Mouse (Mus musculus) thymus, adult 2 months (tissue): Measurements from ENCODE around the gene Slc35d2. TPM values are rescaled to one million over a fixed set of nuclear protein-coding genes. Genes with fewer than 3 reads are reported as not detected.
"Not testable (repeated sequence)": the region's sequence is repeated elsewhere in the genome, so short reads cannot be mapped to it uniquely, and the experiment has no call there.

Experiments
- DNase-seq: peaks from one replicate; pipeline ENCODE4 v3.0.0; 2021
- H3K27ac ChIP-seq: fragments of 200-500 bp; 2 replicates; pipeline ENCODE4 v1.5.1; 2012; ENCODE audit warnings: low read length, control low read depth; ENCODE audit not compliant: control insufficient read depth, insufficient read depth
- H3K27me3 ChIP-seq: fragments of 200-500 bp; 2 replicates; pipeline ENCODE4 v1.6.1; 2012; ENCODE audit warnings: mild to moderate bottlenecking, low read length, moderate library complexity, mixed read lengths; ENCODE audit not compliant: control insufficient read depth, insufficient read depth
- H3K36me3 ChIP-seq: fragments of 200-500 bp; 2 replicates; pipeline ENCODE4 v1.6.1; 2012; ENCODE audit warnings: mild to moderate bottlenecking, low read length, moderate library complexity; ENCODE audit not compliant: control insufficient read depth, insufficient read depth
- H3K4me1 ChIP-seq: fragments of 200-500 bp; replicated peaks from 2 replicates; pipeline ENCODE4 v1.6.1; 2012; ENCODE audit warnings: low read length; ENCODE audit not compliant: control insufficient read depth, insufficient read depth
- H3K4me3 ChIP-seq: fragments of 200-500 bp; 2 replicates; pipeline ENCODE4 v1.5.1; 2012; ENCODE audit warnings: mild to moderate bottlenecking, low read length, control low read depth, moderate library complexity; ENCODE audit not compliant: control insufficient read depth, insufficient read depth
- CTCF ChIP-seq: fragments of 200-500 bp; IDR thresholded peaks from 2 replicates; pipeline ENCODE4 v1.5.1; 2012; ENCODE audit warnings: mild to moderate bottlenecking, control low read depth, low read length, moderate library complexity, borderline replicate concordance; ENCODE audit not compliant: control insufficient read depth, poor library complexity, insufficient read depth; ENCODE audit errors: extremely low read depth
- POLR2A ChIP-seq: fragments of 200-500 bp; IDR thresholded peaks from 2 replicates; pipeline ENCODE4 v1.6.1; 2012; ENCODE audit warnings: mild to moderate bottlenecking, low read length, control low read depth, moderate library complexity; ENCODE audit not compliant: control insufficient read depth, poor library complexity, insufficient read depth; ENCODE audit errors: extremely low read depth
- whole genome bisulfite sequencing: fragments of 180-500 bp; shearing (Covaris S2); methylation state at CpG from one replicate; pipeline ENCODE4 v1.1.7; 2018; 5-methylcytosine and 5-hydroxymethylcytosine counted together
- polyA plus RNA-seq: library from polyadenylated mRNA; depleted of rRNA; stranded (reverse); fragments of >200 nt; gene quantifications from 2 replicates; pipeline ENCODE4 v1.2.3, GENCODE M21; 2012

Slc35d2 gene
- polyA plus RNA-seq, 1 experiment, result 2.7 TPM

DNA sequence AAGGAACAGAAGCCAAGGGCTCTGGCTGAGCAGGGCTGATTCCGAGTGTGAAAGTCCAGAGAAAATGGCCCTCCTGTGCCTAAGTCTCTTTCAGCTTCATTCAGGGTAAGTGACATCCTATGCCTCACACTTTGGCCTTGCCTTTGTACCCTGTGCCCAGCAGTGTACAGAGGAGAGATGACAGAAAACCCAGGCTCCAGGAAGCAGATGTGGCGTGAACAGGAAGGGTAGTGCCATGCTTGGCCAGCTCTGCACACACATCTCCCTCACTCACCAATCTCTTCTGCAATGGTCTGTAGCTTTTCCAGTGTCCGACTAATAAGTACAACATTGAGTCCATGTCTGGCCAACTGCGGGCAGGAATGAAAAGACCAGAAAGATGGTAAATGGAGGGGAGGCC is 53.1 kb downstream of the Slc35d2 start:
- H3K4me1 ChIP-seq, result no peaks in the 10 kb centered on the region
- WGBS, result 78% methylated on average over 4 of the region's 4 CpGs
- no peaks in the 10 kb centered on the region for H3K27me3 ChIP-seq
- H3K27ac ChIP-seq, result no peak overlapping the region
- TF ChIP-seq POLR2A, result no peak
- TF ChIP-seq CTCF, result no peak
- H3K36me3 ChIP-seq, result no peaks in the 10 kb centered on the region
- H3K4me3 ChIP-seq, result no peak overlapping the region
- no peak for DNase-seq

DNA sequence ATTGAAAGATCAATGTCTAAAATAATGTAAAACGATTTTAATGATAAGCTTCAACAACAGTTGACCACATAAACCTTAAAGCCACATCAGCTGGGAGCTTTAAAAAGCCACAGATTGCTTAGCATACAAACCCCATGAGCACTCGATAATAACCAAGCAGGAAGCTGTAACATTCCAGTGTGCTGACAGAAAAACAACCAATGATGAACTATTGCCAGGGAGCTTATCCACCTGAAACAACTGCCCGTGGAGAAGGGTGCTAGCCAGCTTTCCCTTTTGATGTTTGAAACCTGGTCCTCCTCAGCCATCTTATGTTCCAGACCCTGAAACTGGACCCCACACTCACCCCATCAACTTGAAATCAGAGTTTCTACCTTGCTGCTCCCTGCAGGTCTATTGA is 62.5 kb downstream of the Slc35d2 start:
- no peaks in the 10 kb centered on the region for H3K36me3 ChIP-seq
- no peak for TF ChIP-seq POLR2A
- H3K4me3 ChIP-seq, result no peak overlapping the region
- no peak overlapping the region for H3K27ac ChIP-seq
- no peak for DNase-seq
- WGBS, result 11% methylated on average over 3 of the region's 3 CpGs
- H3K27me3 ChIP-seq, result no peaks in the 10 kb centered on the region
- H3K4me1 ChIP-seq, result no peaks in the 10 kb centered on the region

DNA sequence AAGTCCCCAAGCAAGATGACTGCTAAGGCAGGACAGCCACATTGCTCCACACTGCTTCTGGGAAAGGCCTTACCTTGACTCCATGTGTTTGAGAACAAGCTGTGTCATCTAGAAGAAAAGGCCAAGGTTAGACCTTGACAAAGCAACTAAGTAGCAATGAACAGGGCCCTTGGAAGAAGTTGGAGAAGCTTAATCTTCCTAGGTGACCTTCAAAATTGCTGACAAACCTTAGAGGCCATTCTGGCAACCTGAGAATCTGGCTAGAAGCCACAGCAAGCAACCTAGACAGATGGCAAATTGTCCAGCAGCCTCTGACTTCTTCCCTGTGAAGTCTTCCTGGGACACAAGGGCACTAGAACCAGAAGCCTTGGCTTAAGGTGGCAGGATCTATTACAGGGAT is 64.9 kb downstream of the Slc35d2 start:
- TF ChIP-seq POLR2A (no peak), CTCF (no peak)
- Histone ChIP-seq H3K36me3 (no peaks in the 10 kb centered on the region), H3K4me3 (no peak overlapping the region), H3K4me1 (no peaks in the 10 kb centered on the region), H3K27ac (no peak overlapping the region), H3K27me3 (no peaks in the 10 kb centered on the region)
- no peak for DNase-seq

DNA sequence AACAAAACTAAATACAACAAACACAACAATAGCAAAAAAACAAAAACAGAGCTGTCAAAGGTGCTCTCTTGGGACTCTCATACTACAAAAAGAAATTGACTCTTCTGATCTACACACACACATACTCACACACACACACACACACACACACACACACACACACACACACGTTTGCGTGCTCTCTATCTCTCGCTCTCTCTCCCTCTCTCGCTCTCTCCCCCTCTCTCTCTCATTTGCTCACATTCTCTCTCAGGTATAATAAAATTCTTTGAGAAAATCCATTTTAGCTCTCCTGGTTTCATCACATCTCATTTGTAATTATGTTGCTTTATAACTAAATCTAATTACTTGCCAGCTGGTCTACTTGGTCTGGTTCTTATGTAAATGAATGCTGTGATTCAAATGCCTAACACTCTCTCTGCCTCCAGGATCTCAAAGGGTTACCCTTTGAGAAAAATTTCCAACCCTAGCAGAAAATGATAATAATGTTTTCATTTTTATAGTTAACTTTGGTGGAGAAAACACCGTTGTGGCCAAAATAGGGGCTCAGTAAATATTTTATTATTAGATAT is 68.1 kb downstream of the Slc35d2 start:
- Histone ChIP-seq H3K27ac (no peak overlapping the region), H3K4me1 (no peaks in the 10 kb centered on the region), H3K36me3 (no peaks in the 10 kb centered on the region), H3K27me3 (no peaks in the 10 kb centered on the region), H3K4me3 (no peak overlapping the region)
- TF ChIP-seq CTCF (no peak), POLR2A (no peak)
- whole genome bisulfite sequencing, result 88% methylated on average over 5 of the region's 5 CpGs
- DNase-seq, result no peak

GRCm38 (mm10) chr13:64053959-64054358 is 75.2 kb downstream of the Slc35d2 start:
- TF ChIP-seq CTCF (no peak), POLR2A (no peak)
- Histone ChIP-seq H3K4me1 (no peaks in the 10 kb centered on the region), H3K27me3 (no peaks in the 10 kb centered on the region), H3K4me3 (no peak overlapping the region), H3K36me3 (no peaks in the 10 kb centered on the region), H3K27ac (no peak overlapping the region)
- WGBS, result 85% methylated on average over 1 of the region's 1 CpGs
- DNase-seq, result no peak

- H3K27ac ChIP-seq, H3K4me3 ChIP-seq, H3K4me1 ChIP-seq, H3K36me3 ChIP-seq, DNase-seq, H3K27me3 ChIP-seq: not testable (repeated sequence)
- 97% methylated on average over 2 of the region's 2 CpGs for WGBS
Observed at GRCm38 (mm10) chr13:64052281-64052680, 76.9 kb downstream of the Slc35d2 start.

DNA sequence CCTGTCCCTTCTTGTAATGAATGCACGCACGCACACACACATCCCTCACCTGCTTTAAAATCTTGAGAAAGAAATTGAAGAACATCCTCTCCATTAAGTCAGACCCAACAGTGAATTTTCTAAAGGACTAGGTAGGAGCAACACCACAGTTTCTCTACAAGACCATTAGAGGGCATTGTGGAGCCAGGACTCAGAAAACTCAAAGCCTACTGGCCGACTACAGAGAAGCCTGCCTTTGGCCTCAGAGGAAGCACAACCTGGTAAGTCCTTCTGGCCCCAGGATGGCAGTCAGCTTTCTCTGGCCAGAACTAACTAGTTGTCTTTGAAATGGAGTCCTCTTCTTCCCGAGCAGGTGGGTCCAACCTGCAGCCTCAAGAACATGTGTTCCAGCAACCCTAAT is 78.3 kb downstream of the Slc35d2 start:
- no peaks in the 10 kb centered on the region for H3K36me3 ChIP-seq
- DNase-seq, result no peak
- H3K27me3 ChIP-seq, result no peaks in the 10 kb centered on the region
- H3K27ac ChIP-seq, result no peak overlapping the region
- WGBS, result 83% methylated on average over 4 of the region's 4 CpGs
- no peaks in the 10 kb centered on the region for H3K4me1 ChIP-seq
- H3K4me3 ChIP-seq, result no peak overlapping the region
- TF ChIP-seq POLR2A (no peak), CTCF (no peak)

DNA sequence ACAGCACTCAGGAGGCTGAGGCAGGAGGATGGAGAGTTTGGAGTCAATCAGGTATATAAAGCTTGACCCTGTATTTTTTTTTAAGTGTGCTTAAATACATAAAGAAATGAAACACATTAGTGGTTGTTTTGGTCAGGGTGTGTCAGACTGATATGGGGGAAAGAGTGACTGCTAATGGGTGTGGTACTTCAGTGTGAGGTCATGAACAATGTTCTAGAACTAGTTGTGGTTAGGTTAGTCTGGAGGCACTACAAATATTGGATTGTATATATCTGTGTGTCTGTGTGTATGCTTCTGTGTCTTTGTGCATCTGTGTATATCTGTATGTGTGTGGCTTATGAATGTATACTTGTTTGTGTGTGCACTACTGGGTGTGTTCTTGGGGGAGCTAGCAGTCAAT is 79.6 kb downstream of the Slc35d2 start:
- H3K4me1 ChIP-seq, result no peaks in the 10 kb centered on the region
- DNase-seq, result no peak
- H3K36me3 ChIP-seq, result no peaks in the 10 kb centered on the region
- no peaks in the 10 kb centered on the region for H3K27me3 ChIP-seq
- no peak overlapping the region for H3K4me3 ChIP-seq
- TF ChIP-seq CTCF (no peak), POLR2A (no peak)
- no peak overlapping the region for H3K27ac ChIP-seq
